Mouse (Mus musculus): ENCODE results near the gene Rnf224.

Rnf224 gene

GRCm38 (mm10) chr2:25256443-25257109, 20.0 kb upstream of the Rnf224 start:
- DNase-seq (ENCODE audit: low read depth, low spot score) = peak; percentile 83

- DNase-seq (ENCODE audit: low read depth, low spot score) = peak; percentile 95
These were observed 18.7 kb upstream of the Rnf224 start, which contains the start of gene Tmem203 for GRCm38 (mm10) chr2:25255284-25255779. Gene Tmem203 (plus strand): TSS chr2:25255439.

GRCm38 (mm10) chr2:25252331-25252730, 15.7 kb upstream of the Rnf224 start:
- peak; percentile 65 for DNase-seq (ENCODE audit: low read depth, low spot score)

- DNase-seq (ENCODE audit: low read depth, low spot score) = no peak
These were observed 9.8 kb upstream of the Rnf224 start, which contains the start of gene AL732309.1 for GRCm38 (mm10) chr2:25246183-25247072. Gene AL732309.1 (minus strand): TSS chr2:25246863.

GRCm38 (mm10) chr2:25244144-25244543, 7.6 kb upstream of the Rnf224 start:
- DNase-seq (ENCODE audit: low read depth, low spot score) = no peak

GRCm38 (mm10) chr2:25243342-25243741, 6.8 kb upstream of the Rnf224 start:
- DNase-seq (ENCODE audit: low read depth, low spot score) = no peak

GRCm38 (mm10) chr2:25242101-25242506, 5.5 kb upstream of the Rnf224 start, which contains the start of the genes Rnf208 and Cysrt1:
Gene Rnf208 (plus strand): TSS chr2:25242255.
Gene Cysrt1 (minus strand): TSS chr2:25242452.
- DNase-seq (ENCODE audit: low read depth, low spot score) = peak; percentile 66

GRCm38 (mm10) chr2:25241438-25241775, 4.8 kb upstream of the Rnf224 start:
- DNase-seq (ENCODE audit: low read depth, low spot score) = peak; percentile 46

- DNase-seq (ENCODE audit: low read depth, low spot score) = peak; percentile 80
These were observed 4.3 kb upstream of the Rnf224 start for GRCm38 (mm10) chr2:25240723-25241437.

- no peak for DNase-seq (ENCODE audit: low read depth, low spot score)
These were observed 3.7 kb upstream of the Rnf224 start for GRCm38 (mm10) chr2:25240310-25240709.

GRCm38 (mm10) chr2:25239766-25240165, 3.2 kb upstream of the Rnf224 start:
- DNase-seq (ENCODE audit: low read depth, low spot score) = no peak

GRCm38 (mm10) chr2:25238106-25238505, 1.5 kb upstream of the Rnf224 start:
- DNase-seq (ENCODE audit: low read depth, low spot score) = no peak

GRCm38 (mm10) chr2:25237522-25237921, 935 bp upstream of the Rnf224 start:
- DNase-seq (ENCODE audit: low read depth, low spot score) = no peak

- DNase-seq (ENCODE audit: low read depth, low spot score) = no peak
These were observed 1.9 kb downstream of the Rnf224 start for GRCm38 (mm10) chr2:25234551-25235220.

- DNase-seq (ENCODE audit: low read depth, low spot score) = no peak
These were observed 2.5 kb downstream of the Rnf224 start, which contains the start of gene Slc34a3 for GRCm38 (mm10) chr2:25234050-25234449. Gene Slc34a3 (minus strand): TSS chr2:25234364.

- no peak for DNase-seq (ENCODE audit: low read depth, low spot score)
These were observed 3.2 kb downstream of the Rnf224 start for GRCm38 (mm10) chr2:25233421-25233820.

- no peak for DNase-seq (ENCODE audit: low read depth, low spot score)
These were observed 5.5 kb downstream of the Rnf224 start for GRCm38 (mm10) chr2:25231038-25231437.

GRCm38 (mm10) chr2:25230581-25230980, 6.0 kb downstream of the Rnf224 start:
- no peak for DNase-seq (ENCODE audit: low read depth, low spot score)

GRCm38 (mm10) chr2:25229582-25229981, 7.0 kb downstream of the Rnf224 start:
- no peak for DNase-seq (ENCODE audit: low read depth, low spot score)

GRCm38 (mm10) chr2:25228995-25229530, 7.5 kb downstream of the Rnf224 start:
- DNase-seq (ENCODE audit: low read depth, low spot score) = no peak

GRCm38 (mm10) chr2:25228431-25228889, 8.1 kb downstream of the Rnf224 start:
- peak; percentile 93 for DNase-seq (ENCODE audit: low read depth, low spot score)

Data from CD4-positive, CD25-positive, alpha-beta regulatory T cell, adult 2 months (primary cell).